Mouse (Mus musculus): ENCODE measurements around the gene Noa1.
A peak's percentile ranks its signal among the peaks of the same experiment; 100 is the strongest.

The Noa1 gene

GRCm38 (mm10) chr5:77289686-77290085, 20.2 kb downstream of the Noa1 start:
- DNase-seq, result no peak

- no peak for DNase-seq
Measured at GRCm38 (mm10) chr5:77287901-77288300, 22.0 kb downstream of the Noa1 start.

GRCm38 (mm10) chr5:77286904-77287303, 23.0 kb downstream of the Noa1 start:
- DNase-seq, result no peak

DNA sequence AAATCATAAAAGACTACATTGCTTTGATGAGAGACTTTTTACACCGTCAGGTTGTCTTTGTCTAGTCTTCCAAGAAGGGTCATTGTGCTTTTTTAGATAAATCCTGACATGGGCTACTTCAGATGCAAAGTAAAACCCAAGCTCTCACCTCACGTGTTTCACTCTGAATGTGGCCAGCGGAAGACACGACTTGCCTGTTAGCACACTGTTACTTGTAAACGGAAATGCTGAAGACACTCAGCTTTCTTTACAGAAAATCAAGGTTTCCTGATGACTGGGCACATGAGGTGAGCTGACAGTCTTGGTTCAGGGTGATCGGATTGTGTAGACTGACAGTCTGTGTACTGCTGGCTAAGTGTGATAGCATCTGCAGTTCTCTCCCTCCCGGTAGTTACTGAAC, 24.2 kb downstream of the Noa1 start:
- DNase-seq, result no peak

GRCm38 (mm10) chr5:77282242-77282641, 27.6 kb downstream of the Noa1 start:
- no peak for DNase-seq

DNA sequence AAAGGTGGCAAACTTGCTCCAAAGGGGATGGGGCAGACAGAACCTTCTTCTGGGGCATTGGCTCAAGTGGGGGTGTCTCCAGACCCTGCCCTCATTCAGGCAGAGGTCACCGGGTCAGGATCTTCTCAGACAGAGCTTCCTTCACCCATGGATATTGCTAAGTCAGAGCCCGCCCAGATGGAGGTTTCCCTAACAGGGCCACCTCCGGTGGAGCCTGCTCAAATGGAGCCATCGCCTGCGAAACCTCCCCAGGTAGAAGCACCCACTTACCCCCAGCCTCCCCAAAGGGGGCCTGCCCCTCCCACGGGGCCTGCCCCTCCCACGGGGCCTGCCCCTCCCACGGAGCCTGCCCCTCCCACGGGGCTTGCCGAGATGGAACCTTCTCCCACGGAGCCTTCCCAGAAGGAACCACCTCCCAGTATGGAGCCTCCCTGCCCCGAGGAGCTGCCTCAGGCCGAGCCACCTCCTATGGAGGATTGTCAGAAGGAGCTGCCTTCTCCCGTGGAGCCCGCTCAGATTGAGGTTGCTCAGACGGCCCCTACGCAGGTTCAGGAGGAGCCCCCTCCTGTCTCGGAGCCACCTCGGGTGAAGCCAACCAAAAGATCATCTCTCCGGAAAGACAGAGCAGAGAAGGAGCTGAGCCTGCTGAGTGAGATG, 28.2 kb downstream of the Noa1 start:
- no peak for DNase-seq

- no peak for DNase-seq
Measured at GRCm38 (mm10) chr5:77277204-77277603, 32.7 kb downstream of the Noa1 start.

DNA sequence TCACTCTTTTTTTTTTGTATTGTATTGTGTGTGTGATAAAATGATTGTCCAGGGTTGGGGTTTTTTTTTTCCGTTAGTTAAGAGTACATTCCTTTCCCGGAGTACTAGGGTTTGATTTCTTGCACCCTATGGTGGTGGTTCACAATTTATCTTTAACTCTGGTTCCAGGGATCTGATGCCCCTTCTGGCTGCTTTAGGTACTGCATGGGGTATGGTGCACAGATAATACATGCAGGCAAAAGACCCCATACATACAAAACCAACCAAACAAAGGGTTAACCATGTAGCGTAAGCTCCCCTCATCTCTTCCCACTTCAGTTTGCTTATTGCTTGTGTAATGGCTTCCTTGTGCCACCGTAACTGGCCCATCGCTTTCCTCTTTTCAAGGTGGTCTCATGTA, 33.9 kb downstream of the Noa1 start:
- DNase-seq, result peak; percentile 56

DNA sequence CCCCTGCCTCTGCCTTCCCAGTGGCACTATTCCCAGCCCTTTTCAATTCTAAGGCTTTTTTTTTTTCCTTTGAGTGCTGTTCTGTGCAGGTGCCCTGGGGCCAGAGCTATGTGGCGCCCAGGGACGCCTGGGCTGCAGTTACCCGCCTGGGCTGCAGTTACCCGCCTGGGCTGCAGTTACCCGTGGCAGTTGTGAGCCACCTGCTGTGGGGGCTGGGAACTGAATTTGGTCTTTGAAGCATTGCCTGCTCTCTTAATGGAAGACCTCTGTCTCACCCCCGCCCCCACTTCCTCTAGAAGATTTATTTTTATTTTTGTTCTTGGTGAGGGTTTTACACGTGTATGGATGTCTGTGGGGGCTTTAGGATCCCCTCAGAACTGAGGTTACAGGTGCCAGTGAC, 36.7 kb downstream of the Noa1 start:
- DNase-seq, result no peak

DNA sequence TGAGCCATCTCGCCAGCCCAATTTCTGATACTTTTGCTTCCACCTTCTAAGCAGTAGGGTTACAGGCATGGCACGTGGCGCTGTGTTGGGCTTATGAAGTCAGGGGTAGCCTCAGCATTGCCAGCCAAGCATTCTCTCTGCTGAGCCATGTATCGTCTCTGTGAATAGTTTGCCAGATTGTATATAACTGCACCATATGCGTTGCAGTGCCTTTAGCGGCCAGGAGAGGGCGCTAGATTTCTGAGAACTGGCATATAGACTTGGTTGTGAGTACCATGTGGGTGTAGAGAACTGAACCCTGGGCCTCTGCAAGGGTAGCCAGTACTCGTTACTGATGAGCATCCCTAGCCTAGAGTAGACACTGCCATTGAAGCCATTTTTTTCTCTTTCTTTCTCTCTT, 40.5 kb downstream of the Noa1 start:
- no peak for DNase-seq

- no peak for DNase-seq
Measured at GRCm38 (mm10) chr5:77267957-77268624, 41.8 kb downstream of the Noa1 start.

- no peak for DNase-seq
Measured at GRCm38 (mm10) chr5:77267441-77267840, 42.4 kb downstream of the Noa1 start.

GRCm38 (mm10) chr5:77266886-77267401, 42.9 kb downstream of the Noa1 start:
- peak; percentile 12 for DNase-seq

GRCm38 (mm10) chr5:77266066-77266885, 43.6 kb downstream of the Noa1 start:
- peak; percentile 60 for DNase-seq

- peak; percentile 82 for DNase-seq
Measured at GRCm38 (mm10) chr5:77265671-77266065, 44.2 kb downstream of the Noa1 start.

DNA sequence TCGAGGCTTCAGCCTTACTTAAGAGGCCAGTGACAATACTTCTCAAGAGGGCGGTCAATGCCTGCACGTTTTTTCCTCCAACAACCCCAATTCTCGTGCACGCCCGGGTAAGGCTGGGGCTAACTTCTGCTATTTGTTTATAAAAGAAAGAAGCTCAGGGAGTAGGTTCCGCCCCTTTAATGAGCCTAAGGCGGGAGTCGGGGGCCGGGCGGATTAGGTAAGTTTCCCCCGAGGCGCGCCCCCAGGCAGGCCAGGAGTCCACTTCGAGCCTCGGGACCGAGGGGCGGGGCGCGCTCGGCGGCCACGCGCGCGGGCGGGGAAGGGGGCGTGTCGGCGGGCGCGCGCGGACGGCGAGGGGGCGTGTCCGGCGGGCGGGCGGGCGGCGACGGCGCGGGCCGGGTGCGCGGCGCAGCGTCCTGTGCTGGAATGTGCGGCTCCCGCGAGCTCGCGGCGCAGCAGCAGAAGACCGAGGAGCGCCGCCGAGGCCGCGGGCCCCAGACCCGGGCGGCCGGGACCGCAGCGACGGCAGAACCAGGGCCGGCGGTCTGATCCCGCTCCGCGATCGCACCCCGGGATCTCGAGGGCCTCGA, 44.7 kb downstream of the Noa1 start, which contains the start of gene Rest:
Rest (plus strand) TSS at position 411 of the 590 bp plus-strand sequence.
- peak; percentile 81 for DNase-seq

DNA sequence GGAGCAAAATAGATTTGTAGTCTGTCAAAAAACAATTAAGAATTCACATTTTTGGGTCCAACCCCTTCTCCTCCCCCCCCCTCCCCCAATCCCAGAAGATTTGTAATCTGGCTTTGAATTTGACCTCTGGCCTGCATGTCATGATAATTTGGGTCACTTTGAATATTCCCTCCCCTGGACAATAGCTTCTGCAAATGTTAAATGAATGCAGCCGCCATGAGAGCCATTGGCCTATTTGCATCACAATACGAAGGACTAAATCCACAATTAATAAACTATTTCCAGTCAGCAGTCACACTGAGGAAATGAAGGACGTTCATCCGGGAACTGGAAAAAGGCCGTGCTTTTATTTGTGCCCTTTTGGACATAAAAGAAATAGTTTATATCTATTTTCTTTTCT, 47.8 kb downstream of the Noa1 start:
- no peak for DNase-seq

DNA sequence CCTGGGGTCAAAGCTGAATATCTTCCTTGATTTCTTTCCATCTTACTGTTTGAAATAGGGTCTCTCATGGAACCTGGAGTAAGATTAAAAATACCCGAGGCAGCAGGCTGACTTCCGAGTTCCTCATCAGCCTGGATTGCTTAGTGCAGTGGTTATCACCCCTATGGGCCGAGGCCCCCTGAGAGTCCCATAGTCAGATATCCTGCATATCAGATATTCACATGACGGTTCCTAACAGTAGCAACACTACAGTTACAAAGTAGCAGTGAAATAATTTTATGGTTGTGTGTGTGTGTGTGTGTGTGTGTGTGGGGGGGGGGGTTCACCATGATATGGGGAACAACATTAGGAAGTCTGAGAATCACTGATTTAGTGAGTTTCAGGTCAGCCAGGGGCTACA, 48.7 kb downstream of the Noa1 start:
- DNase-seq, result no peak

DNA sequence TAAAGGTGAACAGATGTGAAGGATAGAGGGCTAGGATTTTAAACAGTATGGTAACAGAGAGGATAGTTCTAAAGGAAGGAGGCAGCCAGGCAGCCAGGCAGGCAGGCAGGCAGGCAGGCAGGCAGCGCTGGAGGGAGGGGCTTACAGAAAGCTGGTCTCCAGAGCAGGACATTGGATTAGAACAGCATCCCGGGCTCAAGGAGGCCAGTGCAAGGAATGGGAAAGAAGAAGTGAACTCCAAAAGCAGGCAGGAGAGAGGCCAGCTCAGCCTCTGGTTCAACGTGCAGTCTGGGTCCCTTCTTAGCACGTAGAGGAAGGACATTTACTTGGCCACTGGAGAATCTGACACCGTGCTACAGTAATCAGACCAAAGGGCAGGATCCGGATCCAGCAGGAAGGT, 49.7 kb downstream of the Noa1 start:
- DNase-seq, result no peak

GRCm38 (mm10) chr5:77259315-77259714, 50.6 kb downstream of the Noa1 start:
- no peak for DNase-seq

DNA sequence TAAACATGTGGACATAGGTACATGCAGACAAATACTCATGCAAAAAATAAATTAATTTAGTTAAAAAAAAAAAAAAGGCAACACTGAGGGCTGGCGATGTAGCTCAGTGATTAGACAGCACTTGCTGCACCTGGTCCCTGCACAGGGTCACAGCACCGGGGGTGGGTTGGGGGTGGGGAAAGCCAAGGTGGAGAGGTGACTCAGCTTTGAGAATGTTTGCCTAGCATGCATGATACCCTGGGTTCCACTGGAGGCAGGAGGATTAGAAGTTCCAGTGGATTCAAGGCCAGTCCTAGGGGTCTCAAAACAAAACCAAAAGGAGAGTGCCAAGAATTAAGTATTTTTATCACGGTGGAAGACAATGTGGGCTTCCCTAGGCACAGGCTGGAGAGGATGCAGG, 52.3 kb downstream of the Noa1 start:
- DNase-seq, result no peak

DNA sequence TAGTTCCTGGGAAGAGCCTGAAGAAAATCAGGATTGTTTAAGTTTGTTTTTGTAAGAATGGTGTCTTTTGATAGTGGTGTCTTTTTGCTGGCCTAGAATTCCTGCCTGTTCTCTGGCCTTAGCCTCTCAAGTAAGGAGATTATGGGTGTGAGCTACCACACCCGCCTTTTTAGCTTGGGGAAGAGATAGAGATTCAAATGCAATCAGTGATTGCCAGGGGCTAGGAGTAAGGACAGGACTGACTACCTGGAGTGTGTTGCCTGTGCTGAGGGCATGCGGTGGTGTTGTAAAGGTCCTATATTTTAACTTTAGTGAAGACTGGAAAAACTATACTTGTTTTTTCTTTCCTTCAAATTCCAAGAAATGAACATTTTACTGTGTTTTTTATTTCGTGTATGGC, 55.5 kb downstream of the Noa1 start:
- DNase-seq, result no peak

DNA sequence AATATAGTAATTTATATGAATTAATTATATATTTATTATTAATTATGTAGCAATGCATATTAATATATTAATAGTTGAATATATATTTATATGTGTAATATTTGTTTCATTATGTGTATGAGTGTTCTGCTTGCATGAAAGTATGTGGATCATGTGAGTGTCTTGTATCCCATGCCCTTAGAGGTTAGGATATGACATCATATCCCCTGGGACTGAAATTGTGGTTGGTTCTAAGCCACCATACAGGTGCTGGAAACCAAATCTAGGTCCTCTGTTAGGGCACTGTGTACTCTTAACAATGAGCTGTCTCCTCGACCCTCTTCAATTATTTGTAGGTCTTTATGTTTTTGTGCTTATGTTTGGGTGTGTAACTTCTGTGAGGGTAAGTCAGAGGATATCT, 56.7 kb downstream of the Noa1 start:
- DNase-seq, result no peak
